Mouse (Mus musculus): ENCODE data around the gene Lrrc8d.

DNA sequence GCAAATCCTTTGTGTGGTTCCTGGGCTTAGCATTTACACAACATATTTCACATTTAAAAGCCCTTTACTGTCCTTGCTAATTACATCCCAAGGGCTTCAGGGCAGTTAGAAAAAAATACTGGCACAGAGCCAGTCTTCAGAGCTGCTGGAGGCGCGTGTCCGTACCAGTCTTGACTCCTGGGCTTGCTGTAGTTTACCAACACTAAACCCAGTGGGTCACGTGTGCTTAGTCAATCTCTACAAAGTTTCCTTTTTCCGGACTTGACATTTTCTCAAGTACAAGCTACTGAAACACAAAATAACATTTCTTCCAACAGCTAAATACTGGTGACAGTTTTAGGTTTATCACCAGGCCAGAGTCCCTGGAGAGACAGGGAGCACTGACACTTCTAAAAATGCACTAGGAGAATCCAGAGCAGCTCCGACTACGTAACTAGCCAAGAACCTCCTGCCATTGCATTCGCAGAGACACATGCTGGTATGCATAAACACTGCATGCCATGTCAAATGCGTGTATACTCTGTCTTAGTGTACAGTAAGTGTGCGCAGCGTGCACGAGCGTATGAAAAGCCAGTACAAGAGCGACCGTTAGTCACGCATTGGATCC is 168.2 kb downstream of the Lrrc8d start:
- TF ChIP-seq CTCF (IDR thresholded peaks at IDR 0.05) (no peak; the same call in 1 of the 2 replicates), EP300 (IDR thresholded peaks at IDR 0.05) (no peak)
